Mouse (Mus musculus) hindbrain, embryonic 12.5 days (tissue): ENCODE results near the gene Itgb5. TPM values are rescaled to one million over a fixed set of nuclear protein-coding genes. Genes with fewer than 3 reads are reported as not detected.

ENCODE experiments used
- ATAC-seq: fragments of 200-750 bp; cut with Nextera tagmentation; 2 replicates; pipeline ENCODE4 v1.8.0; 2017; ENCODE audit warnings: moderate TSS enrichment; ENCODE audit not compliant: low FRiP score
- H3K27ac ChIP-seq: fragments of 300-500 bp; sonication (generic); 2 replicates; pipeline ENCODE4 v1.5.1; 2016; ENCODE audit warnings: mild to moderate bottlenecking
- H3K27me3 ChIP-seq: fragments of 300-500 bp; sonication (generic); 2 replicates; pipeline ENCODE4 v1.6.1; 2016; ENCODE audit warnings: mild to moderate bottlenecking
- H3K36me3 ChIP-seq: fragments of 300-500 bp; sonication (generic); 2 replicates; pipeline ENCODE4 v1.6.1; 2016; ENCODE audit warnings: mild to moderate bottlenecking
- H3K4me1 ChIP-seq: fragments of 300-500 bp; sonication (generic); 2 replicates; pipeline ENCODE4 v1.6.1; 2016
- H3K4me2 ChIP-seq: fragments of 300-500 bp; sonication (generic); replicated peaks from 2 replicates; pipeline ENCODE4 v1.6.1; 2016; ENCODE audit warnings: mild to moderate bottlenecking
- H3K4me3 ChIP-seq: fragments of 300-500 bp; sonication (generic); 2 replicates; pipeline ENCODE4 v1.5.1; 2016; ENCODE audit warnings: mild to moderate bottlenecking
- H3K9ac ChIP-seq: fragments of 300-500 bp; sonication (generic); 2 replicates; pipeline ENCODE4 v1.6.1; 2016; ENCODE audit warnings: mild to moderate bottlenecking, moderate library complexity
- H3K9me3 ChIP-seq: fragments of 300-500 bp; sonication (generic); replicated peaks from 2 replicates; pipeline ENCODE4 v1.6.1; 2016; ENCODE audit warnings: mild to moderate bottlenecking
- WGBS: fragments of 180-500 bp; shearing (Covaris S2); methylation state at CpG from one replicate; pipeline ENCODE4 v1.1.7; 2016; 5-methylcytosine and 5-hydroxymethylcytosine counted together
- polyA plus RNA-seq: library from polyadenylated mRNA; unstranded; fragments of >200 nt; fragmentation: Nextera tagmentation; extraction: Ambion mirVana; gene quantifications from 2 replicates; pipeline ENCODE4 v1.2.1, GENCODE M21; 2016

Gene Itgb5
- polyA plus RNA-seq, 1 experiment from 2014 or later = 48.9 TPM

DNA sequence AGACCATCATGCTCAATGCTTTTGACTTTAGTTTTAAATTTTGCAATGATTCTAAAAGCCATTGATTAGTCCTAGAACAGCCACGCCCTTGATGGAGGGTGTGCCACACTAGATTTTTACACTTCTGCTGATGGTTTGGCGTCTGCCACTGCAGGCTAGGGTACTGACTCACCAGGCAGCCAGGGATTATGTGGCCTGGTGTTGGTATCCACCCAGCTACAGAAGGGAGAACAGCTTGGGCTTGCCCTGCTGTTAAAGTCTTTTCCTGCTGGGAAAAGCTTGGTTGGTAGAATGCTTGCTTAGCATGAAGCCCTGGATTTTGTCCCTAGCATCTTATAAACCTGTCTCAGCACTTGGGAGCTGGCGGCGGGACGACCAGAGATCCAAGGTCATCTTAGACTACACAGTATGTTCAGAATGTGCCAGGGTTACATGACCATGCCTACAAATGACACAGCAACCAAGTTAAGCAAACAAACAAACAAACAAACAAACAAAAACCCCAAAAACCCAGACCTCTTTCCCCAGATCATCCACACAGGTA, 33.8 kb downstream of the Itgb5 start:
- WGBS = 82% methylated on average over 5 of the region's 5 CpGs
- Histone ChIP-seq H3K4me1 (no peaks in the 10 kb centered on the region), H3K36me3 (no peaks in the 10 kb centered on the region), H3K9me3 (no peaks in the 10 kb centered on the region), H3K27me3 (no peaks in the 10 kb centered on the region), H3K4me2 (no peak overlapping the region), H3K27ac (no peak overlapping the region), H3K9ac (no peak overlapping the region), H3K4me3 (no peak overlapping the region)
- ATAC-seq = no peak

DNA sequence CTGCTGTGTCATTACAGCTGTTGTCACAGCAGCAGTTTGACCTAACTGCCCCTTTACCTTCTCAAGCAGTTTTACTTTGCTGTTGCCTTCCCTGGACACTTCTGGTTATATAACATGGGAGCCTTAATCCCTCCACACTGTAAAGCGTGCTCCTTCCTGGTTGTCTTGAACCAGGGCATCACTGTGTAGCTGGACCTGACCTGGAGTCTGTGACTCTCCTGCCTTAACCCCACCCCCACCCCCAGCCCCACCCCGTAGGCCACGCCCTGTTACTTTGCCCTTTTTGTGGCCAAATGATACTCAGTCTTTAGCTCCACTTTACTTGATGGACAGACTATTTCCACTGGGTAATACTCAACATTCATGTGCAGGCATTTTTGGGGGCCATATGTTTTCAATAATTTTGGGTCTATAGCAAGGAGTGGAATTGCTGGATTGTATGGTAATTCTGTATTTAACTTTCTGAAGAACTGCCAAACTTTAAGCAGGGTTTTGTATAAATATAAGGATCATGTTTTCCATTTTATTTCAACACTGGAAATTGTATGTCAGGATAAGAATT, 40.8 kb downstream of the Itgb5 start:
- H3K27me3 ChIP-seq = no peaks in the 10 kb centered on the region
- no peak overlapping the region for H3K4me3 ChIP-seq
- no peak overlapping the region for H3K27ac ChIP-seq
- H3K36me3 ChIP-seq = no peaks in the 10 kb centered on the region
- no peak overlapping the region for H3K4me2 ChIP-seq
- no peaks in the 10 kb centered on the region for H3K9me3 ChIP-seq
- H3K4me1 ChIP-seq = no peaks in the 10 kb centered on the region
- ATAC-seq = no peak
- H3K9ac ChIP-seq = no peak overlapping the region
- 80% methylated on average over 3 of the region's 3 CpGs for WGBS

DNA sequence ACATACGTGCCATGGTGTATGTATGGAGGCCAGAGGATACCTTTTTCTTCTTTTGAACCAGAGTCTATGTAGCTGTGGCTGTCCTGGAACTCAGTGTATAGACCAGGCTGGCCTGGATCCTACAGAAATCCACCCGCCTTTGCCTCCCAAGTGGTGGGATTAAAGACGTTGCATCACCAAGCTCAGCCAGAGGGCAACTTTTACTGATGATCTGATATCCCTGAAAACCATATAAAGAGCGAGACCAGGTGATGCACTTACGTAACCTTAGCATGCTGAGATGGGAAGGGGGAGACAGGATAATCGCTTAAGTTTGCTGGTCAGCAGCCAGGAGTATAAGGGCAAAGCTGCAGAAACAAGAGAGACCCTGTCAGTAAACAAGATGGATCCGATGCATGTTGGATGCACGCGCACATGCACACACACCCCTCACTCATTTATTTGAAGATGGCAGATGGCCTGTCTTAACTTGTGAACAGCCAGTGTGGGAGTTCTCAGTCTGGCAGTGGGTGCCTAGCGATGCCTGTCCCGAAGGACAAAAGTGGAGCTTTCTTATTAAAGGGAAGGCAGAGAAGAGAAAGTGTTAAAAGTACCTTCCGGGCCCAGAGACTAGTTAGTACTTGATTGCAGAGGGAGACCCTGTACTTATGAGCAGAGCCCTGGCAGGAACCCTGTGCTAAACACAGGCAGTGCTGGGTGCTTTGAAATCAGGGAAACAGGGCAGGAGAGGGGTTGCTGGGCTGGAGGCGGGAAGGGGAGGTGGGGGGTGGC, 41.7 kb downstream of the Itgb5 start:
- 0 out of 2 replicates have a peak overlapping the region, but pooled peaks have one; percentile 4 for H3K9ac ChIP-seq
- 79% methylated on average over 13 of the region's 13 CpGs for WGBS
- H3K36me3 ChIP-seq = no peaks in the 10 kb centered on the region
- H3K27ac ChIP-seq = no peak overlapping the region
- H3K4me2 ChIP-seq = no peak overlapping the region
- no peaks in the 10 kb centered on the region for H3K4me1 ChIP-seq
- no peaks in the 10 kb centered on the region for H3K27me3 ChIP-seq
- ATAC-seq = no peak
- no peak overlapping the region for H3K4me3 ChIP-seq
- H3K9me3 ChIP-seq = no peaks in the 10 kb centered on the region

DNA sequence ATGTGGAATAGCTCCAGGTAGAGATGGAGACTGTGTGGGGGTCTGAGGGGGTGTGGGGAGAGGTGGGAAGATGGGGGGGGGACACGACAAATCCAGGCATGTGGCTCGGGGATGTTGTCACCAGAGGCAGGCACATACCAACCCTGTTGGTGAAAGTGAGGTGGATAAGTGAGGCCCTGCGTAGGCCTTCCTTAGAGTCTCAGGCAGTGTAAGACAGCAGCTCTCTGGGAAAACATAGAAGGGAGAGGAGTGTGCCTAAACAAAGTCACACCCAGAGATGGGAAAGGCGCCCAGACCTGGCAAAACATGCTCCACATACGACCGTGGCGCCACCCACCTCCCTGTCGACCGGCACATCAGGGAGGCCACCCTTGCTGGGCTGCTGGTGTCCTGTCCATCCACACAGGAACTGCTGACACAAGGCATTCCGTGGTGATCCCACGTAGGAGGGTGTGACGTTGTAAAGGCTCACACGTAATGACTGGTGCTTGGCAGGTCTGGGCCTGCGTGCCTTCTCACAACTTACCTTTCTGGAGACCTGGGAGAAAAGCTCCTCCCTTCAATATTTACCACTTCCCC, 42.5 kb downstream of the Itgb5 start:
- Histone ChIP-seq H3K36me3 (no peaks in the 10 kb centered on the region), H3K9me3 (no peaks in the 10 kb centered on the region), H3K4me2 (no peak overlapping the region), H3K27me3 (no peaks in the 10 kb centered on the region), H3K27ac (no peak overlapping the region), H3K4me3 (no peak overlapping the region), H3K9ac (0 out of 2 replicates have a peak overlapping the region, but pooled peaks have one; percentile 4), H3K4me1 (no peaks in the 10 kb centered on the region)
- ATAC-seq = no peak
- 65% methylated on average over 14 of the region's 14 CpGs for WGBS

DNA sequence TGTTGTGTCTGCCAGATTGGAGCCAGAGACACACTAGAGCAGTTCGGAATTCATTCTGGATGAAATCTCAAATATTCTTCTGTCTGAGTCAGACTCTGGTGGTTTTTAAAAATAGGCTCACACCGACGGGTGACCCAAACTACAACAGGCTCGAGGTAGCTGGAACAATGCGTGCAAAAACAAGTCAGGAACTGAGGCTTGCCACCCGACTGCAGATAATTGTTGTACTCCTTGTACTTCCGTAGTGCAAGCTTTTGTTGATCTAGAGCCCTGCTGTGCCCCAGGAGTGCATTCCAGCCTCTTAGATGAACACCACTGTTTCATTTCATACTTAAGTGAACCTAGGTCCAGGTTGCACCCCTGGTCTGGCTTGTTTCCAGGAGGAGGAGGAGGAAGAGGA, 43.8 kb downstream of the Itgb5 start:
- Histone ChIP-seq H3K4me2 (no peak overlapping the region), H3K9ac (no peak overlapping the region), H3K4me1 (0 out of 2 replicates have a peak, but pooled peaks cover 2% of the 10 kb centered on the region), H3K4me3 (no peak overlapping the region), H3K27ac (no peak overlapping the region), H3K36me3 (no peaks in the 10 kb centered on the region), H3K27me3 (no peaks in the 10 kb centered on the region), H3K9me3 (no peaks in the 10 kb centered on the region)
- WGBS = 69% methylated on average over 7 of the region's 7 CpGs
- ATAC-seq = no peak

DNA sequence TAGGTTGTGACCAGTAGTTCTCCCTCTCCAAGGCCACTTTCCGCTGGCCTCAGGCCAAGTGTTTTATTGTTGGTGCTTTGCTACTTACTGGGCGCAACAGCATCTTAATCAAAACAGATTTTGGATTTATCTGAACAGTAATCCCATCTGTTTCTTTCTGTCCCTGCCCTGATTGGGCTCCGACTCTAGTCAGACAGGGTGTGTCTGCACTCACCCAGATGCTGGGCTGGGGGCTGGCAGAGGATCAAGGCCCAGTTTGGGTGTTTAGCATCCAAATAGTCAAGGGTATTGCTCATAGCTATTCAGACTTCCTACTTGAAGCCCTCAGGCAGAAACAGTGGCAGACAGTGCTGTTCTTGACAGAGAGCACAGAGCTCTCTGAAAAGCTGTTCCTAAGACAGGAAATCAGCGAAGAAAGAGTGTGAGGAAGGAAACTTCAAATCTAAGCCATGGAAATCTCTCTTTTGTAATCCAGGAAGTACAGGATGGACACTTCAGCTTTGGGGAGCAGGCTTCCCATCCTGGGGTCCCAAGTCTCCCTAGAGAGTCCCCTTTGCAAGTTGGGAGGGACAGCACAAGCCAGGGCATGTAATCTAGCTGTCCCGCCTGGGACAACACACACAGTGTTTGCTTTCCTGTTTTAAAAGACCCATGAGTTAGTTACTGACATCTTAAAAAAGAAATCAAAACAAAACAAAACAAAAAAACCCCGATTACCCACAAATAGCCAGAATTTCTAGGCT, 48.7 kb downstream of the Itgb5 start:
- no peak overlapping the region for H3K27ac ChIP-seq
- 72% methylated on average over 6 of the region's 6 CpGs for WGBS
- peaks cover 12% of the 10 kb centered on the region for H3K4me1 ChIP-seq

DNA sequence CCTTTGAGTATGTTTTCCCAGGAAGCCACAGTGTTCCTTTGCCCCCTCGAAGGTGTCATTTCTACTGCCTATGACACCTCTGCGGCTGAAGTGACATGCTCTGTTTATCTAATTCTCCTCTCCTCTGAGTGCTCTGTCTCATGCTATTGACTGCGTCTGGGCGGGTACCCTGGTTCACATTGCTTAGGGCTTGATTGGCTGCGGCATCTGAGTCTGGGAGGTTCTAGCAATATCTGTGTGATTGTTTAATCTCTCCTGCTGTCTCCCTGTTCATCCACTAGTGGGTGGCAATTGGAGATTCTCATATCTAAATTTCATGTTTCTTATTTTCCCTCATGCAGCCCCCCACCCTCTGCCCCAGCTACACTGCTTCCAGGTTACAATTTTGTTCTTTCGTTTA, 49.6 kb downstream of the Itgb5 start:
- H3K9me3 ChIP-seq = no peaks in the 10 kb centered on the region
- ATAC-seq = no peak

More for the DNA sequence above, 48.7 kb downstream of the Itgb5 start:
- ATAC-seq = no peak
- Histone ChIP-seq H3K36me3 (no peaks in the 10 kb centered on the region), H3K9ac (no peak overlapping the region), H3K4me3 (no peak overlapping the region), H3K27me3 (no peaks in the 10 kb centered on the region), H3K4me2 (no peak overlapping the region), H3K9me3 (no peaks in the 10 kb centered on the region)

DNA sequence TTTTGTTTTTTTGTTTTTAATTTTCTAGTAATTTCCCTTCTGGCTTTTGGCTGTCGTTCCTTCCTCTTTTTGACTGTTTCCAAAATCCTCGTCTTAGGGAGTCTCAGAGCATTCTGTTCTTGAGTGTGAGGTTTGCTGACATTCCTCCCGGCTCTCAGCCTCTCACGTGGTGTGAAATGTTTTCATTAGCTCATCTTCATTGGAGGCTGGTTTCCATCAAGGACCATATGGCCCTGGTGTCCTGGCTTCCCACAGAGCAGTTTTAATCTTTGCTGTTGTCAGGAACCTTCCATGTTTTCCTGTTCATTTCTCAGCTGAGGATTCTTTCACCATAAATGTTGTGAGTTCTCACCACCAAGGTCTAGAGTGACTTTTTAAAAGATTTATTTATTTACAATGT, 50.1 kb downstream of the Itgb5 start:
- H3K27ac ChIP-seq = no peak overlapping the region

More for the DNA sequence above, 49.6 kb downstream of the Itgb5 start:
- Histone ChIP-seq H3K27me3 (no peaks in the 10 kb centered on the region), H3K4me2 (no peak overlapping the region), H3K9ac (no peak overlapping the region), H3K27ac (no peak overlapping the region), H3K4me1 (peaks cover 19% of the 10 kb centered on the region), H3K36me3 (no peaks in the 10 kb centered on the region), H3K4me3 (no peak overlapping the region)
- 69% methylated on average over 6 of the region's 6 CpGs for WGBS

DNA sequence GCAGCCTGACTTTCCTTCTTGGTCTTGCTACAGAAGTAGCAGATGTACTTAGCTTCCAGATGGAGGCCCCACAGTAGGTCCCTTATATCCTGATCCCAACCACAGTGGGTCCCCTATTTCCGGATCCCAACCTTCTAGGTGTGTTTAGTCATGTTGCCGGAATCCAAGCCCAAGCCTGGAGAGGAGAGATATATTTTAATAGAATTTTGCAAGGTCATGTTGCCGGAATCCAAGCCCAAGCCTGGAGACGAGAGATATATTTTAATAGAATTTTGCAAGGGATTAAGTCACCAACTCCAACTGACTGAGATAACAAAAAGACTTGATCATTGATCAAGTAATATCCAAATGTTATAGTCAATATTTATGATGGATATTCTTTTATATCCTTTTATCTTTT, 51.3 kb downstream of the Itgb5 start:
- H3K4me1 ChIP-seq = peaks cover 23% of the 10 kb centered on the region
- no peak overlapping the region for H3K4me2 ChIP-seq

More for the DNA sequence above, 50.1 kb downstream of the Itgb5 start:
- Histone ChIP-seq H3K4me1 (peaks cover 23% of the 10 kb centered on the region), H3K9me3 (no peaks in the 10 kb centered on the region), H3K36me3 (no peaks in the 10 kb centered on the region), H3K4me3 (no peak overlapping the region), H3K9ac (no peak overlapping the region), H3K27me3 (no peaks in the 10 kb centered on the region), H3K4me2 (no peak overlapping the region)
- 62% methylated on average over 4 of the region's 4 CpGs for WGBS
- no peak for ATAC-seq

DNA sequence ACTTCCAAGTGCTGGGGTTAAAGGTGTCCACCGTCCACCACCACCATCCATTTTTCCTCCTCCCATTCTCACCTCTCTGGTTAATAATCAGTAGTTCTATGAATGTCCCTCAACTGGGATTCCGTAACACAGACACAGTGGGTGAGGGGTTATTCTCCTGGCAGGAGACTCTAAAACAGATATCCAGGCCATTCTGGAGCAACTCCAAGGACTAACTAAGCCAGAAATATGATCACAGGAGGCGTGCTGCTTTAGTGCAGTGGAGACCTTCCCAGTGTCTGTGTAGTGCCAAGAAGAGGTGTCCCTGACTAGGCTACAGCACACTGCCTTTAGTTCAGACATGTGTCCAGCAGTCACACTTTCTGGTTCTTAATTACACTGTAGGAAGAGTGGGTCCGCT, 53.1 kb downstream of the Itgb5 start:
- ATAC-seq = no peak
- Histone ChIP-seq H3K4me1 (peaks cover 23% of the 10 kb centered on the region), H3K4me3 (no peak overlapping the region), H3K36me3 (no peaks in the 10 kb centered on the region), H3K9ac (no peak overlapping the region), H3K27me3 (no peaks in the 10 kb centered on the region), H3K4me2 (no peak overlapping the region), H3K9me3 (no peaks in the 10 kb centered on the region), H3K27ac (no peak overlapping the region)
- 66% methylated on average over 4 of the region's 4 CpGs for WGBS

More for the DNA sequence above, 51.3 kb downstream of the Itgb5 start:
- no peak for ATAC-seq
- H3K9ac ChIP-seq = no peak overlapping the region
- no peaks in the 10 kb centered on the region for H3K9me3 ChIP-seq
- H3K27me3 ChIP-seq = no peaks in the 10 kb centered on the region
- WGBS = 96% methylated on average over 4 of the region's 4 CpGs
- no peak overlapping the region for H3K27ac ChIP-seq
- no peaks in the 10 kb centered on the region for H3K36me3 ChIP-seq
- no peak overlapping the region for H3K4me3 ChIP-seq

DNA sequence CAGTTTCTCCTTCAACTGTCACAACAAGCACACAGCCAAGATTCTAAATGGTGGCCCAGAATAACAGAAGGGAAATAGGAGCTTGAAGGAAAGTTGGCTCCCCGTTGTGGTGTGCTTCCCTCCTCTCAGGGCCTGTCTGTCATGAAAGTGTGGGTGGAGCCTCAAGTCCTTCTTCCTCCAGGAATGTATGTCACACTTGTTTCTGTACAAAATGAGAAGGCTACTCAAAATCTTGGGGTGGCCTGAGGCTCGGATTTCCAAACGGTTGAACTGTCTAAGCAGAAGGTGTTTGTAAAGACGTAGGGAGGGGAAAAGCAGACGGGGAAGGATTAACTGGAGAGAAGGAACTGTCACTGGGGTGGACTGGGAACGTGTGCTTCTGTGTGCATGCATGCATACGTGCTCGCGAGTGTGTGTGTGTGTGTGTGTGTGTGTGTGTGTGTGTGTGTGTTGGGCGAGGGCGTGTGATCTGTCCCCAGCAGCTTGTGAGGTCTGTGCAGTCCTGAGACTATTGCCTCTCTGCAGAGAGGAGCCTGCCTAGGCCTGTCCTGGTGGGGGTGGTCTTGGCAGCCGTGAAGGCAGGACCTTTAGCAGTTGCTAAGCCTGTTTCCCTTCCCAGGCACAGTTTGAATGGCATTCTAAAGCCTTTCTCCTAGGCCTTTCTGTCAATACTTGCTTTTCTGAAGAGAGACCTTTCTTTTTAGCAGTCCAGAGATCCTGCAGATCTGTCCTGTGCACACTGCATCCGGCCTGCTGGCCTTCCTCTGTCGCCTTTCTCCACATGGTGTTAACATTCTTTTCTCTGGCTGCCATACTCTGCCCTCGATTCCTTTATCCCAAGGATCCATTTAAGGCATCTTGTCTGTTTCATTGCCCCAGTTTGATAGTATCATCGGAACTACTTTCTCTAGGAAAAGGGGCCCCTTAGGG, 53.8 kb downstream of the Itgb5 start:
- Histone ChIP-seq H3K4me3 (no peak overlapping the region), H3K36me3 (no peaks in the 10 kb centered on the region), H3K4me1 (peaks cover 21% of the 10 kb centered on the region), H3K4me2 (no peak overlapping the region), H3K27me3 (no peaks in the 10 kb centered on the region), H3K27ac (0 out of 2 replicates have a peak overlapping the region, but pooled peaks have one; percentile 17), H3K9ac (no peak overlapping the region), H3K9me3 (no peaks in the 10 kb centered on the region)
- WGBS = 55% methylated on average over 16 of the region's 16 CpGs
- no peak for ATAC-seq
